Mouse (Mus musculus): Measurements from ENCODE around the gene Slc26a3.
A peak's percentile ranks its signal among the peaks of the same experiment; 100 is the strongest.
"Not testable (repeated sequence)": the region's sequence is repeated elsewhere in the genome, so short reads cannot be mapped to it uniquely, and the experiment has no call there.

The Slc26a3 gene

GRCm38 (mm10) chr12:31437791-31438190, 47.1 kb downstream of the Slc26a3 start:
- DNase-seq, result no peak

- DNase-seq, result no peak
These were observed 48.9 kb downstream of the Slc26a3 start for GRCm38 (mm10) chr12:31439612-31440011.

GRCm38 (mm10) chr12:31444131-31444546, 53.5 kb downstream of the Slc26a3 start:
- peak; percentile 81 for DNase-seq

GRCm38 (mm10) chr12:31444827-31445226, 54.2 kb downstream of the Slc26a3 start:
- DNase-seq, result no peak

DNA sequence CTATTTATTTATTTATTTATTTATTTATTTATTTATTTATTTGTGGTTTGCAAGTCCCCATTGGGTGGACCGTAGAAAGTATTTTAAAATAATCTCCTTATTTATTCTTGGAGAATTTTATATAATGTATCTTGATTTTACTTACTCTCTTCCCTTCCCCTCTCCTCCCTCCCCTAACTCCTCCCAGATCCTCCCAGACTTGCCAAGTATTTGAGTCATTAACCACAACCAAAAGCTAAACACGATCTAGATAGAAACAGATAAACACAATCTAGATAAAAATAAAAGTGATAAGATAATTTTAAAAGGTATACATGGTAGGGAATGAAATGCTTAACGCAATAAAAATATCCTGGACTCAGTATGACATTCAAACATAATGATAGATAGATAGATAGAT, 58.7 kb downstream of the Slc26a3 start:
- no peak for DNase-seq

GRCm38 (mm10) chr12:31456271-31456670, 65.6 kb downstream of the Slc26a3 start:
- DNase-seq, result no peak

- DNase-seq, result no peak
These were observed 67.8 kb downstream of the Slc26a3 start for GRCm38 (mm10) chr12:31458474-31458873.

- not testable (repeated sequence) for DNase-seq
These were observed 69.6 kb downstream of the Slc26a3 start for GRCm38 (mm10) chr12:31460270-31460669.

DNA sequence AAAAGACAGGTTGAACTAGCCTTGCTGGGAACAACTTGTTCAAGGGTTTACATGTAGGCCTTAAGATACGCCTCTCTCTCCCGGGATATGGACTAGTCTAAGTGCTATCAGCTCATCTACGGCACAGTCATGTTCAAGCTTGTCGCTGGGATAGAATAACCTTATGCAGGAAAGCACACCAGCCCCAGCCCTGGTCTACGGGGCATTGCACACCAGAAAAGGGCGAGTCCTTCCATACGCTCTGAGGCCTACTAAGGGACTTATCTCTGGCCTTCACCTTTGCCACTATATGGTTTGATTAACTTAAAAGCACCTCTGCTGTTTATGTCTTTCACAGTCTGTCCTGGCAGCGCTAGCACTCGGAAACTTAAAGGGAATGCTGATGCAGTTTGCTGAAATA, 70.7 kb downstream of the Slc26a3 start:
- DNase-seq, result no peak

GRCm38 (mm10) chr12:31462615-31463014, 71.9 kb downstream of the Slc26a3 start:
- DNase-seq, result no peak

DNA sequence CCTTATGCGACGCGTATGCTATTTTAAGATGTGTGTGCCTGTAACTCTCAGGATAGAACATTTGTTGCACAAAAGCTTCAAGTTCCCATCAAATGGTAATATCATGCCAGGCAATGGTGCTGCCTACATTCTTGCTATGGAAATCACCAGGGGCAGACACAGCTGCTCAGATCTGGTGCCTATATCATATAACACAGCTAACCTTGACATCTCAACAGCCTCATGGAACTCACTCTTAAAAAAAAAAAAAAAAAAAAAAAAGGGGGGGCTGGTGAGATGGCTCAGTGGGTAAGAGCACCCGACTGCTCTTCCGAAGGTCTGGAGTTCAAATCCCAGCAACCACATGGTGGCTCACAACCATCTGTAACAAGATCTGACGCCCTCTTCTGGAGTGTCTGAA, 87.5 kb downstream of the Slc26a3 start:
- DNase-seq, result not testable (repeated sequence)

- DNase-seq, result no peak
These were observed 95.8 kb downstream of the Slc26a3 start for GRCm38 (mm10) chr12:31486431-31486830.

DNA sequence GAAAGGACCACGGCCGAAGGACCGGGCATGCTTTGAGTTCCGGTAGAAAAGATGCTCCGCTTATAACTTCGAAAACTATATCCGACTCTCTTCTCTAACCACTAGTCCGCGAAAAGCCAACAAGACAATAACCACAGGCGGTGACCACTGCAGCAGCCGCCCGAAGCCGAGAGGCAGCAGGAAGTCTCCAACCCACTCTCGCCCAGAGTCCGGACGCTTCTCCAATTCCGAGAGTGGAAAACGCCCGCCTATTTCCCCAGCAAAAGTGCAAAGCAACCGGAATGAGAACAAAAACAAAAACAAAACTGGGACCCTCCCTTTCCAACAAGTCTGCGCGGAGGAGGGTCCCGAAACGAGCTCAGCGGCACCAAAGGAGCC, 108.3 kb downstream of the Slc26a3 start:
- no peak for DNase-seq

GRCm38 (mm10) chr12:31499314-31500131, 108.9 kb downstream of the Slc26a3 start, which contains the start of gene Cbll1:
TSS of gene Cbll1 (minus strand) at chr12:31499616.
- peak; percentile 97 for DNase-seq

GRCm38 (mm10) chr12:31500196-31500595, 109.5 kb downstream of the Slc26a3 start:
- DNase-seq, result peak; percentile 43

- DNase-seq, result no peak
These were observed 110.6 kb downstream of the Slc26a3 start for GRCm38 (mm10) chr12:31501266-31501665.

DNA sequence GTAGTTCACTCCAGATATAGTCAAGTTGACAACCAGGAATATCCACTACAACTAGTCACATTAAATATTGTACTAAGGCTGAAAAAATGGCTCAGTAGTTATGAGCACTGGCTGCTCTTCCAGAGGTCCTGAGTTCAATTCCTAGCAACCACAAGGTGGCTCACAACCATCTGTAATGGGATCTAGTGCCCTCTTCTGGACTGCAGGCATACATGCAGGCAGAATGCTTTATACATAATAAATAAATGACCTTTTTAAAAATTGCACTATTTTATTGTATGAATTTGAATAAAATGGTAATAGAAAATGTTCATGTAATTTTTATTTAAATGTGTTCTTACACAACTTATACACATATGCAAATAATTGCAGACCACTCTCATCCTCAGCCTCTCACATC, 112.5 kb downstream of the Slc26a3 start:
- no peak for DNase-seq

- peak; percentile 77 for DNase-seq
These were observed 117.2 kb downstream of the Slc26a3 start for GRCm38 (mm10) chr12:31507718-31508364.

DNA sequence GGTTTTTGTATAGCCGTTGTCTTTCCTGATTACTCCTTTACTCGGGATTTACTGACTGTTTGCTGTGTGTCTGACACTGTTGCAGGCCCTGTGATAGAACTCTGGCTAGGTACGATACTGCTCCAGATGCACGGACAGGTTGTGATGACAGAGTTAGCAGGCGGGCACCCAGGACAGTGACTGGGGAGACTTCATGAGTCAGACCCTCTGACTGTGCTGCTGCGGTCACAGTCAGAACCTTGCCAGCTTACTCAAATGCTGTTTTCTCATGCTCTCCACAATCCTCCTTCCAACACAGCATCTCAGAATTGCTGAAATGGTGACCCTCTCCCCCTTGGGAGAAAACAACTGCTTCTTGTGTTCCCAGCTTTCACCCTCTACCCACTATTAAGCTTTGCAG, 117.8 kb downstream of the Slc26a3 start:
- no peak for DNase-seq

DNA sequence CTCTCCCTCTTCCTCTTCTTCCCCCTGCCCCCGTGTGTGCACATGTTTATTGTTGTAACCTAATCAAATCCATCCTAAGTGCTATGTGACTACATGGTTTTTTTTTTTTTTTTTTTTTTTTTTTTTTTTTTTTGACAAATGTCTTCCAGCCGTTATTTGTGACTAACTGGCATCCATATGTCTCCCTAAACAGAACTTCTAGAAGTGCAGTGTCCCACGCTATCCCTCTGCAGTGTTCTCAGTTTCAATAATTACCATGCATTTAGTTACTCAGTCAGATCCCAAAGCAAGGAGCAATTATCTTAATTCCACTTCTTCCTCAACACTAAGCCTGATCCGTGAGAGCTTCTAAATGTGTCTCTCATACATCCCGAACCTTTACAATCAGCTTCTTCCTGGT, 120.5 kb downstream of the Slc26a3 start:
- no peak for DNase-seq

- no peak for DNase-seq
These were observed 122.2 kb downstream of the Slc26a3 start for GRCm38 (mm10) chr12:31512634-31513411.

DNA sequence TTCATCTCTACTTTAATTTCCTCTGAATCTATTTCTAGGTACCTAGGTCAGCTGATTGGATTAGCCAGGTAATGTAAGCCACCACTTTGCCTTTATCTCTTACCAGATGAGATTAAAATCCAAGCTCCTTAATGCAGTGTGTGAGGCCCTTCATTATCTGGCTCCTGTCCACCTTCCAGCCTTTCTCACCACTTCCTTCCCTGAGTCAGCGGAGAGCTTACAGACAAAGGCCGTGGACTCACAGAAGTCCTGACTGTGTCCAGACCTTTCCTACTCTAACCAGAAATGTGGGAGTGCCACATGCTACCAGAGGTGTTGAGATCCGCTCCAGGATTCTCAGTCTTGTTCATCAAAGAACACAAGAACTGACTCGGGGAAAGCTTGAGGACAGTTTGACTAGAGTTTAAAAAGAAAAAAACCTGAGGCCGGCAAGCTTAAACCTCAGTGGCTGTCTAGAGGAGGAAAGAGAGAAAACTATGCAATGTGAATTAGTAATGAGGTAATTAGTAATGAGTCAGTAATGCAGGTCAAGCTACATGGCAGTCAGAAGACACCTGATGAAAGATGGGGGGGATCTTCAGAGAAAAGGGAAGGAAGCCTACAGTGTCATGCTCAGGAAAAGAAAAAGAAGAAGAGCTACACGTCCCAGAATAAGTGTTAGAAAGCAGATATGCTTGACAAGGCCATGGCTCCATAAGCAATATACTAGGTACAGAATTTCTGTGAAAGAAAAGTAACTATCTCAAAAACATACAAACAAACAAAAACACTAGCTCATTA, 123.2 kb downstream of the Slc26a3 start:
- no peak for DNase-seq

DNA sequence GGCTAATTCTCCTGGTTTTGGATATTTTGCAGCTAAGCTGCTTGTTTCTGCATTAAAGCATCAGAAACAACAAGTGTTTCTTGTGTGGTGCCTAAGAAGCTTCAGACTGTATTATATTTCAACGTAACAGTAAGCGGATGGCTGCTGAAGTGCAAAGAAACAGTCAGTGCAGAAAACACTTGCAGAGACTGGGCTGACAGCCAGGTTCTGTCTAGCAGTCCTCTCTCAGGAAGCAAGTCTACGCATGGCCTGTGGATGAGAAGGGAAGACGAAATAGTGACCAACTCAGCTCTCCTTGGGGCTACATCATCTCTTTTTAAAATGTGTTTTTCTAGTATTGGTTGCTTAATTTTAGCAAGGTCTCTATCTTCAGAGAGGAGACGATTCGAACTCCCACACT, 129.4 kb downstream of the Slc26a3 start:
- DNase-seq, result no peak

All from embryo, embryonic 11 days (tissue).